Mouse (Mus musculus): ENCODE data around the gene Hprt.

GRCm38 (mm10) chrX:52961559-52962110 lies 26.3 kb upstream of the Hprt start:
- TF ChIP-seq GATA1 (IDR thresholded peaks at IDR 0.05; ENCODE audit: low read length) (no peak), TAL1 (IDR thresholded peaks at IDR 0.05; ENCODE audit: low read length) (no peak)

Measured in erythroblast, embryonic 14.5 days (primary cell).